Comparison of ENCODE assay signal across 27 mouse cellular contexts in the genomic region with DNA sequence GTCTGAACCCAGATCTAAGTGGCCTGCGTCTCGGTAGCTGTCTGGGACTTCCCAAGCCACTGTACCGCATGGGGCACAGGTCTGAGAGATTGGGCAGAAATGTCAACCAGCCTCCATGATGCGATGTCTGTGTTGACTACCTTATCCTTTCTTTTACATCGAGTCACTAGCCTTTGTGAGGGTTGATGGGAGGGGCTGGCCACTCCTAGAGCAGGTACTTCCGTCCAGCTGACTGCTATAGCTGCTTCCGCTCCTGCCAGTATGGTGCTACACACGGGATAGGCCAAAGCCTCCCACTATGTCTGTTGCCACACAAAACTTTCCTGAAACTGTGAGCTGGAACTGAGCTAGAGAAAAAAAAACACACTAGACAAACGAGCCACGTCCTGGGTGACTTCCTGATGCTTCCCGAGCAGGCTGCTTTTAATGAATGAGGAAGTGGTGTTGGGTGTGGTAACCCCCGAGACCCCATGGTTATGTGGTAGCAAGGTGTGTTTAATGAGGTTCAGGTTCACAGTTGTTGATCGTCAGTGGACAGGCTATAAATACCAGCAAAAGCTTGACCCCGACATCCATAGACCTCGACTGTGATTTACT. TPM values are rescaled to one million over a fixed set of nuclear protein-coding genes. Genes with fewer than 3 reads are reported as not detected.
DNase-seq lines count a peak whose midpoint lies in the region; ATAC-seq and TF ChIP-seq lines count a peak whose summit lies in the region.
"Had no signal": no experiment of that assay in that cellular context is flagged by ENCODE, and none has a peak within 500 bp of the region (broad histone marks: within the 10 kb centered on the region; RNA-seq: fewer than 3 reads in every experiment).

No protein-coding gene starts in this region.

- no peak for TF ChIP-seq CTCF in lung, postnatal 0 days (IDR thresholded peaks at IDR 0.05)

- H3K27ac ChIP-seq in lung, postnatal 0 days (ENCODE audit: low read length) = no peak overlapping the region
- no peak overlapping the region for H3K27ac ChIP-seq in forebrain, embryonic 14.5 days (ENCODE audit: low read depth, low read length)
- H3K27ac ChIP-seq: forebrain, embryonic 15.5 days; hindbrain, embryonic 13.5 days; intestine, embryonic 15.5 days had no signal

- DNase-seq in lung, postnatal 0 days (ENCODE audit: low spot score) = peak; percentile 14
- DNase-seq in lung, postnatal 14 days = no peak
- DNase-seq in CD4-positive, CD25-positive, alpha-beta regulatory T cell, adult 2 months (ENCODE audit: low read depth, low spot score) = peak; percentile 61
- DNase-seq in right cerebral cortex, adult 18-20 months = no peak
- no peak for DNase-seq in forebrain, embryonic 14.5 days (ENCODE audit: low spot score)
- no peak for DNase-seq in frontal cortex, postnatal 25 days (ENCODE audit: low spot score in 2 of 2)
- DNase-seq: adrenal gland, adult 8-10 months; cerebellum, adult 2 months; cerebellum, postnatal 25 days; gastrocnemius, postnatal 25 days; kidney, adult 8-10 months; kidney, postnatal 10 days; lung, postnatal 10 days; right cerebral cortex, postnatal 25 days; thymus, postnatal 25 days had no signal

- H3K4me3 ChIP-seq in lung, postnatal 0 days (ENCODE audit: low read depth, low read length) = no peak overlapping the region
- no peak overlapping the region for H3K4me3 ChIP-seq in forebrain, embryonic 14.5 days (ENCODE audit: low read depth, low read length)
- H3K4me3 ChIP-seq: forebrain, embryonic 15.5 days; hindbrain, embryonic 13.5 days; intestine, embryonic 15.5 days had no signal

- H3K27me3 ChIP-seq in lung, postnatal 0 days (replicated peaks; ENCODE audit: insufficient read depth, low read length) = no peaks in the 10 kb centered on the region
- no peaks in the 10 kb centered on the region for H3K27me3 ChIP-seq in forebrain, embryonic 14.5 days (replicated peaks; ENCODE audit: control insufficient read depth, insufficient read depth, low read length)
- H3K27me3 ChIP-seq: forebrain, embryonic 15.5 days; hindbrain, embryonic 13.5 days; intestine, embryonic 15.5 days had no signal

- H3K36me3 ChIP-seq in lung, postnatal 0 days (ENCODE audit: insufficient read depth, low read length) = no peaks in the 10 kb centered on the region
- H3K36me3 ChIP-seq in forebrain, embryonic 14.5 days (ENCODE audit: control insufficient read depth, insufficient read depth, low read length) = no peaks in the 10 kb centered on the region
- H3K36me3 ChIP-seq: forebrain, embryonic 15.5 days; hindbrain, embryonic 13.5 days; intestine, embryonic 15.5 days had no signal

- no peak overlapping the region for H3K9ac ChIP-seq in lung, postnatal 0 days (replicated peaks; ENCODE audit: low read depth)
- no peak overlapping the region for H3K9ac ChIP-seq in forebrain, embryonic 14.5 days (ENCODE audit: low read length)
- H3K9ac ChIP-seq: forebrain, embryonic 15.5 days; hindbrain, embryonic 13.5 days; intestine, embryonic 15.5 days had no signal

- no peaks in the 10 kb centered on the region for H3K9me3 ChIP-seq in lung, postnatal 0 days (ENCODE audit: low read length)
- H3K9me3 ChIP-seq in forebrain, embryonic 14.5 days (replicated peaks; ENCODE audit: control insufficient read depth, low read length) = no peaks in the 10 kb centered on the region
- H3K9me3 ChIP-seq: forebrain, embryonic 15.5 days; hindbrain, embryonic 13.5 days; intestine, embryonic 15.5 days had no signal

- TF ChIP-seq EP300 in lung, postnatal 0 days (IDR thresholded peaks at IDR 0.05) = no peak

- no peak for ATAC-seq in lung, postnatal 0 days
- ATAC-seq in granulocyte monocyte progenitor cell, adult 5-6 weeks (replicated peaks; ENCODE audit: poor library complexity, severe bottlenecking) = peak; percentile 49
- peak; percentile 33 for ATAC-seq in neutrophil, adult 5-6 weeks (ENCODE audit: extremely low read depth, insufficient number of reproducible peaks, low FRiP score, poor library complexity, severe bottlenecking)
- ATAC-seq in forebrain, embryonic 14.5 days = no peak
- ATAC-seq: forebrain, embryonic 15.5 days; intestine, embryonic 15.5 days had no signal

- H3K4me1 ChIP-seq in lung, postnatal 0 days (ENCODE audit: insufficient read depth, low read depth, low read length) = no peaks in the 10 kb centered on the region
- H3K4me1 ChIP-seq in forebrain, embryonic 14.5 days (ENCODE audit: control insufficient read depth, insufficient read depth, low read length) = no peaks in the 10 kb centered on the region
- H3K4me1 ChIP-seq: forebrain, embryonic 15.5 days; hindbrain, embryonic 13.5 days; intestine, embryonic 15.5 days had no signal

- WGBS in lung, postnatal 0 days = 52% methylated on average over 15 of the region's 15 CpGs
- 79% methylated on average over 15 of the region's 15 CpGs for WGBS in forebrain, embryonic 14.5 days

- H3K4me2 ChIP-seq in lung, postnatal 0 days (replicated peaks; ENCODE audit: low read depth, low read length) = no peak overlapping the region
- no peak overlapping the region for H3K4me2 ChIP-seq in forebrain, embryonic 14.5 days (ENCODE audit: low read length)
- H3K4me2 ChIP-seq: forebrain, embryonic 15.5 days; hindbrain, embryonic 13.5 days; intestine, embryonic 15.5 days had no signal

RNA-seq across cellular contexts. Expression of a gene that starts 2.1 kb away (rescaled TPM):
- 0.38 and 0.56 TPM in 2 replicates for polyA plus RNA-seq in lung, postnatal 0 days (2015; fragmentation: Nextera tagmentation; extraction: Ambion mirVana)
- total RNA-seq in granulocyte monocyte progenitor cell, adult 5-6 weeks (2014; fragmentation: Nextera tagmentation) = not detected in 2 replicates
- not detected in 2 replicates for total RNA-seq in granulocyte monocyte progenitor cell, adult 5-6 weeks (2017)
- total RNA-seq in neutrophil, adult 5-6 weeks (2017) = 73.4 and 82.4 TPM in 2 replicates
- not detected in 2 replicates for polyA plus RNA-seq in forebrain, embryonic 14.5 days (2014; fragmentation: Nextera tagmentation; extraction: Ambion mirVana)
- total RNA-seq: gastrocnemius, postnatal 25 days; heart, postnatal 25 days; left cerebral cortex, postnatal 10 days; liver, adult 2 months; MEL had no signal
- polyA plus RNA-seq: cerebellum, adult 2 months; embryonic facial prominence, embryonic 14.5 days; forebrain, embryonic 15.5 days; heart, embryonic 14.5 days; hindbrain, embryonic 13.5 days; limb, embryonic 11.5 days had no signal

RNA-seq across cellular contexts. Expression of a gene that starts 49.0 kb away (rescaled TPM):
- 283 and 288 TPM in 2 replicates for polyA plus RNA-seq in lung, postnatal 0 days (2015; fragmentation: Nextera tagmentation; extraction: Ambion mirVana)
- 153 and 168 TPM in 2 replicates for total RNA-seq in granulocyte monocyte progenitor cell, adult 5-6 weeks (2014; fragmentation: Nextera tagmentation)
- 161 and 207 TPM in 2 replicates for total RNA-seq in granulocyte monocyte progenitor cell, adult 5-6 weeks (2017)
- total RNA-seq in neutrophil, adult 5-6 weeks (2017) = 113 and 123 TPM in 2 replicates
- polyA plus RNA-seq in forebrain, embryonic 14.5 days (2014; fragmentation: Nextera tagmentation; extraction: Ambion mirVana) = 340 and 366 TPM in 2 replicates

Comparison
In these comparisons a context has a peak if more than half of its experiments do, and no peak if none do; other contexts are left out.
1. DNase-seq: peak in lung, postnatal 0 days (single experiment) and CD4-positive, CD25-positive, alpha-beta regulatory T cell, adult 2 months (single experiment); none in lung, postnatal 14 days (single experiment), right cerebral cortex, adult 18-20 months (single experiment), forebrain, embryonic 14.5 days (single experiment) and frontal cortex, postnatal 25 days (0 of 2).
2. ATAC-seq: peak in granulocyte monocyte progenitor cell, adult 5-6 weeks (single experiment) and neutrophil, adult 5-6 weeks (single experiment); none in lung, postnatal 0 days (single experiment) and forebrain, embryonic 14.5 days (single experiment).
3. RNA of a gene that starts 2.1 kb away (total RNA-seq): 73.4 to 82.4 TPM in neutrophil, adult 5-6 weeks; not detected in granulocyte monocyte progenitor cell, adult 5-6 weeks; every median in the first group is over 10 times any median in the second.